Mouse (Mus musculus): ENCODE data around the gene Cisd1.
"Not testable (repeated sequence)": the region's sequence is repeated elsewhere in the genome, so short reads cannot be mapped to it uniquely, and the experiment has no call there.

The Cisd1 gene

GRCm38 (mm10) chr10:71344579-71345143, at the start of gene Cisd1:
Gene Cisd1, minus strand, starts transcription at chr10:71344954.
- peak; percentile 71 for DNase-seq (ENCODE audit: low spot score)

GRCm38 (mm10) chr10:71389311-71389710, 44.6 kb upstream of the Cisd1 start:
- DNase-seq (ENCODE audit: low spot score), result no peak

GRCm38 (mm10) chr10:71384159-71385044, 39.6 kb upstream of the Cisd1 start:
- DNase-seq (ENCODE audit: low spot score), result no peak

- not testable (repeated sequence) for DNase-seq (ENCODE audit: low spot score)
Measured at GRCm38 (mm10) chr10:71383552-71383924, 38.8 kb upstream of the Cisd1 start.

- DNase-seq (ENCODE audit: low spot score), result no peak
Measured at GRCm38 (mm10) chr10:71382858-71383551, 38.3 kb upstream of the Cisd1 start.

GRCm38 (mm10) chr10:71382109-71382508, 37.4 kb upstream of the Cisd1 start:
- DNase-seq (ENCODE audit: low spot score), result no peak

GRCm38 (mm10) chr10:71381471-71382033, 36.8 kb upstream of the Cisd1 start:
- no peak for DNase-seq (ENCODE audit: low spot score)

GRCm38 (mm10) chr10:71380406-71380805, 35.7 kb upstream of the Cisd1 start:
- no peak for DNase-seq (ENCODE audit: low spot score)

- DNase-seq (ENCODE audit: low spot score), result no peak
Measured at GRCm38 (mm10) chr10:71376014-71376413, 31.3 kb upstream of the Cisd1 start.

GRCm38 (mm10) chr10:71373706-71374105, 29.0 kb upstream of the Cisd1 start:
- no peak for DNase-seq (ENCODE audit: low spot score)

- DNase-seq (ENCODE audit: low spot score), result no peak
Measured at GRCm38 (mm10) chr10:71371881-71372280, 27.1 kb upstream of the Cisd1 start.

GRCm38 (mm10) chr10:71369466-71369865, 24.7 kb upstream of the Cisd1 start:
- no peak for DNase-seq (ENCODE audit: low spot score)

- DNase-seq (ENCODE audit: low spot score), result no peak
Measured at GRCm38 (mm10) chr10:71368128-71368940, 23.6 kb upstream of the Cisd1 start.

GRCm38 (mm10) chr10:71363858-71364257, 19.1 kb upstream of the Cisd1 start:
- no peak for DNase-seq (ENCODE audit: low spot score)

- DNase-seq (ENCODE audit: low spot score), result no peak
Measured at GRCm38 (mm10) chr10:71363440-71363839, 18.7 kb upstream of the Cisd1 start.

- no peak for DNase-seq (ENCODE audit: low spot score)
Measured at GRCm38 (mm10) chr10:71361836-71362562, 17.2 kb upstream of the Cisd1 start.

GRCm38 (mm10) chr10:71361044-71361443, 16.3 kb upstream of the Cisd1 start:
- DNase-seq (ENCODE audit: low spot score), result no peak

- no peak for DNase-seq (ENCODE audit: low spot score)
Measured at GRCm38 (mm10) chr10:71354947-71355346, 10.2 kb upstream of the Cisd1 start.

- no peak for DNase-seq (ENCODE audit: low spot score)
Measured at GRCm38 (mm10) chr10:71353850-71354249, 9.1 kb upstream of the Cisd1 start.

GRCm38 (mm10) chr10:71351301-71351700, 6.5 kb upstream of the Cisd1 start:
- DNase-seq (ENCODE audit: low spot score), result no peak

- no peak for DNase-seq (ENCODE audit: low spot score)
Measured at GRCm38 (mm10) chr10:71349290-71349689, 4.5 kb upstream of the Cisd1 start.

Data from layer of hippocampus, adult 9-10 months (tissue).